Mouse (Mus musculus): ENCODE measurements at regions not wholly inside any gene's neighbourhood (a gene's known extent, or its start where the extent isn't known, plus 50 kb on each side); places are given as distances from the start of the nearest gene placed in this dataset.
"Not testable (repeated sequence)": the region's sequence is repeated elsewhere in the genome, so short reads cannot be mapped to it uniquely, and the experiment has no call there.

GRCm38 (mm10) chr7:36229031-36229430 lies 426.2 kb upstream of the Zfp507 start:
- no peak for ATAC-seq (replicated peaks; ENCODE audit: poor library complexity, severe bottlenecking)

- no peak for ATAC-seq (replicated peaks; ENCODE audit: poor library complexity, severe bottlenecking)
Observed at GRCm38 (mm10) chr7:36224416-36224815, 421.6 kb upstream of the Zfp507 start.

DNA sequence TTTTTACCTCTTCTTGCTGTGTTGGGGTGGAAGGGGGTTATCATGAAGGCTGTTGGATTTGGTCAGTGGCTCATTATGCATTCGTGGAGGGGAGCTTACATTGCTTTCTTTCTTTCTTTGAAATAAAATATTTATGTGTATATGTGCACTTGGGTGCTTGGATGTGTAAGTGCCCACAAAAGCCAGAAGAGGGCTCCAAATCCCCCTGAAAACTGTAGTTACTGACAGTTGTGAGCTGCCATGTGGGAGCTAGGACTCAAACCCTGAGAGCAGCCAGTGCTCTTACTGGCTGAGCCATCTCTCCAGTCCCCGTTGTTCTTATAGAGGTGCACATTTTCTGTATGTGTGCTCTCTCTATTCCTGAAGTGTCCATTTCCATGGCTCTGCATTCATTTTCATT lies 415.6 kb upstream of the Zfp507 start:
- ATAC-seq (replicated peaks; ENCODE audit: poor library complexity, severe bottlenecking) = no peak

GRCm38 (mm10) chr7:36210034-36210433 lies 407.2 kb upstream of the Zfp507 start:
- ATAC-seq (replicated peaks; ENCODE audit: poor library complexity, severe bottlenecking) = no peak

DNA sequence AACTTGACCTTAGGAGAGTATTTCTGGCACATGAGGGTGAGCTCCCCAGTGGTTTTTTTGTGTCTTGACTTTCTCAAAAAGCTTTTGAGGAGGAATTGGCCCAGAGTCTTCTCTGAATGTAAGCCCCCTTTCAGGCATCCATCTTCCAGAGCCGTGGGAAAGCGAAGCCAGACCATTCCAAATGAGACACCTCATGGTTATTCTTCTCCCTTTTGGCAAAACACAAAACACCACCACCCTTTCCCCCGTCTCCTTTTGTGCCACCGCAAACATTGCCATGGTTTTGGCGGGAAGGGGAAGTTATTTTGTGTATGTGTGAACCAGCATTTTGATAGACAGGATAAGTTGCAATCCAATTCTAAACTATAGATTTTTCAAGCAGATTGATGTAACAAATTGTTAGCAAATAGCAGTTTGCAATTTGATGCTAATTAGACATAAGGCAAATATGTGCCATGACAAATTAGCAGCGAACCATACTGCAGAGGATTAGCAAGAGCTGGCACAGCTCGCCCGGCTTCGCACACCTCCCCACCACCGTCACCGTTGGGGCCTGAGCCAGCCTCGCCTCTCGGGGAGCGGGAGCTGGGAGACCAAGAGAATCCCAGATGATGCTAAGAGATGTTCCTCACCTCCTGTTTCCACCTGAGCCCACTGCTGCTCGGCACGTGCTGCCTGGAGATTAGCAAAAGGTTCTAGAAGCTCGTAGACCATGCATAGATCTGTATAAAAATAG lies 404.9 kb upstream of the Zfp507 start:
- no peak for ATAC-seq (replicated peaks; ENCODE audit: poor library complexity, severe bottlenecking)

- no peak for ATAC-seq (replicated peaks; ENCODE audit: poor library complexity, severe bottlenecking)
Observed at GRCm38 (mm10) chr7:36198091-36198700, 395.4 kb upstream of the Zfp507 start.

- no peak for ATAC-seq (replicated peaks; ENCODE audit: poor library complexity, severe bottlenecking)
Observed at GRCm38 (mm10) chr7:36196154-36196720, 393.4 kb upstream of the Zfp507 start.

DNA sequence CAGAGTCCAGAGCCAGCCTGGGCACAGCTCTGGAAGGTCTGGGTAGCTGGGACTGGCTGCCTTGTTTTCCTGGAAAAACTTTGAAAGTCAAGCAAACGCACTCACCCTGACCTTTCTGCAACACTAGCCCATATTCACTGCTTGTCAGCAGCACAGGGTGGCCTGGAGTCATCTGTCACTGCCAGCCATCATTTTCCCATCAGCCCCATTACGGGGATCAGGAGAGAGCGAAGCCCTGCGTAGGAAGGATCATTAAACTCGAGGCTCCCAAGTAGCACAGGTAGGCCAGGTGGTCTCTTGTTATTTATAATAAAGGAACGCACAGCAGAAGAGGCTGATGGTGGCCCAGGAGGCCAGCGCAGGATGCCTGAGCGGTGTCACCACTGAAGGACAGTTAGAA lies 389.8 kb upstream of the Zfp507 start:
- ATAC-seq (replicated peaks; ENCODE audit: poor library complexity, severe bottlenecking) = no peak

DNA sequence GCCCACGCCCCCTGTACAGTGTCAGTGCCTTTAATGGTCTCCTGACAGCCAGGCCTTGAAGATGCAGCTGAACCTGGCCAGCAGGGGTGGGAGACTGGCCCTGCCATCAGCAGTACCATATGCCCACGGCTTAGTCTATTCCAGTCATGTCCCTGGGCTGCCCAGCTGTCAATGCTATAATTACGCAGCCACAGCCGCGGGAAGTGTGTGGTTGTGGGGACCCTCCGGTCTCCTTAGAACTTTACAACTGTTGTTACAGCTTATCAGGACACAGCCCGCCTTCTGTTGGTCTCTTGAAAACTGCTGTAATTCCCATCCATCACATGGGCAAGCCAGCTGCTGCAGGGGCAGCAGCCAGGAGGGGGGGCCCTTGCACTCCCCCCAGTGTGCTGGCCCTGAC lies 375.1 kb upstream of the Zfp507 start:
- ATAC-seq (replicated peaks; ENCODE audit: poor library complexity, severe bottlenecking) = no peak

DNA sequence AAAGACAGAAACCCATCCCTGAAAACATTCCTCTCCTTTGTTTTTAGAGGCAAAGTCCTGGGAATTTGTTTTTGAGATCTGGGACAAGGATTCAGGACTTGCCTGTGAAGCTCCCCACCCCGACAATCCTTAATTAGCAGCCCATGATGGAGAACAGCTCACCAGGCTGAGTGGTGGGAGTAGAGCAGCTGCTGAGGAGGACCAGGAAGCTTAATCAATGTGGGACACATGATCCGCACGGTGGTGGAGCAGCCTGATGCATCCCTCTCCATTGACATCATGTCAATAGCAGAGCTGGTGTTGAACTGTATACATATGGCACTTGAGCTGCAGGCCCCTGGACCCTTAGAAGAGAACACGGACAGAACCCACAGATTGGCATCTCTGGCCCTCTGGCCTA lies 372.5 kb upstream of the Zfp507 start:
- ATAC-seq (replicated peaks; ENCODE audit: poor library complexity, severe bottlenecking) = no peak

GRCm38 (mm10) chr7:36172511-36172910 lies 369.7 kb upstream of the Zfp507 start:
- not testable (repeated sequence) for ATAC-seq (replicated peaks; ENCODE audit: poor library complexity, severe bottlenecking)

DNA sequence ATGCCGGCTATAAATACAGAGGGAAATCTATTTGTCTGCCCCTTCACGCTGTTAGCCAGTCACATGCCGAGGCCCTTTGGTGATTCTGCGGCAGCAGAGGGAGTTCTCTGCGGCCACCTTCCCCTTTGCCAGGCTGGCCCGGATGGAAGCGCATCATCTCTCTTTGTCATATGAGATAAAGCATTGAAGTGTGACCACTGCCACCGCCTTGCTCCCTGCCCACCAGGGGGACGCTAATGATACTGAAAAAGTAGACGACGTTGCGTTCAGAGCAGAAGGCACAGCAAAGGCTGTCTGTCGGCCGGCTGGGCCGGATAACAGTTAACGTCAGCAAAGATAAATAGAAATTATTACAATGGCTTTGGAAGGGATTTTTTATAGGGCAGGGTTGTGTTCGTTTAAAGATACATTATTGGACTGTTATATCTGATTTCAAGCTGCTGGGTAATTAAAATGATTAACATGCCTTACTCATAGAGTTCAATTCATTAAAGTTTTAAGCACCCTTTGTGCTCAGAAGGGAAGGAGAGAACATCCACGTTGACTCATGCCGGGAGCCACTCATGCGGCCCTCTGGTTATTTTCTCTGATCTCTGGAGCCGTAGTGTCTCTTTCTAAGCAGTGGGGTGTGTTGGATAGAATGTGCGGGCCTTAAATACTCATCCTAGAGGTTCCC lies 354.6 kb upstream of the Zfp507 start:
- ATAC-seq (replicated peaks; ENCODE audit: poor library complexity, severe bottlenecking) = no peak

GRCm38 (mm10) chr7:36156595-36156994 lies 353.8 kb upstream of the Zfp507 start:
- no peak for ATAC-seq (replicated peaks; ENCODE audit: poor library complexity, severe bottlenecking)

DNA sequence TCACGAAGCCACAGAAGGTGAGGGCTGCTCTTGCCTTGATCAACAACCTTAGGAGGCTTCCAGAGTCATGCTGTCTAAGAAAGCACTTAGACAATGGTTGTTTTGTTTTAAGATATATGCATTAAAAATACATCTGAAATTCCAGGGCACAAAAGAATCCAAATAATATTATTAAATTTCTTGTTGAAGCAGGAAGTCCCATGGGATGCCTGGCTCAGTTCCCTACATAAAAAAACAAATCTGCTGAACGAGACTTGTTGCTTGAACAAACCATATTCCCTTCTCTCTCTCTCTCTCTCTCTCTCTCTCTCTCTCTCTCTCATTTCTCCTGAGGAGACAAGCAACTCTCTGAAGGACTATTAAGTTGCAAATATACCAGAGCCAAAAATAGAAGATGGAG lies 352.8 kb upstream of the Zfp507 start:
- ATAC-seq (replicated peaks; ENCODE audit: poor library complexity, severe bottlenecking) = no peak

DNA sequence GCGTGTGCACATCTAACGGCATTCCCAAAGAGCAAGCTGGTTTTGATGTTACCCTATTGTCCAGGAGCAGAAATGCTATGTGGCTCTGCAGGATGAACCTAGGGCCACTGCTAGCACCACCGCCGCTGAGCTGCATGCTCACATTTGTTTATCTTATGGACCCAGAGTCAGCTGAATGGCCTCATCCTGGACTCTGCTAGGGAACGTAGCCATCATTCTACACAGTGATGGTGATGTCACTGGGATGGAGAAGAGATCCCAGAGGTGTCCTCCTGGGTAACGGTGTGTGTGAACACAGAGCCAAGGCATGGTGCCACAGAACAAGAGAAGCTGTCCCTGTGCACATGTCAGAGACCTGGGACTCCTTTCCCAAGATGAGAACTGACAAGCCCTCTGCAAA lies 352.4 kb upstream of the Zfp507 start:
- ATAC-seq (replicated peaks; ENCODE audit: poor library complexity, severe bottlenecking) = no peak

- no peak for ATAC-seq (replicated peaks; ENCODE audit: poor library complexity, severe bottlenecking)
Observed at GRCm38 (mm10) chr7:36150871-36151560, 348.2 kb upstream of the Zfp507 start.

DNA sequence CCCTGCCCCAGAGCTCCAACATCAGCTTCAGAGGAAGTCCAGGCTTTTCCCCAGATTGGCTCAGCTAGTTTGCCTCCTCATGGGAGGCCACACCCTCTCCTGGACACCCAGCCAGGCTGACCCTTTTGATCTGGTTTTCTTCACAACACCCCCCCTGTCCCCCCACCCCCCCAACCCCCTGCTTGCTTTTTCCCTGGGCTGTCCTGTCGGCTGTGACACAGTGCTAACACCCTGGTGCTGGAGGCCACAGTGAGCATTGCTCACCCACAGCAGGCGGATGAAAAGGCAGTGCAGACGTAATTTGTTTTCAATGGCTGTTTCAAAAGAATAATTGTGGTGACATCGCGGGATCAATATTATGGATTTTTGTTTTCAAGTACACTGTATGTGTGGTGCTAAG lies 333.8 kb upstream of the Zfp507 start:
- ATAC-seq (replicated peaks; ENCODE audit: poor library complexity, severe bottlenecking) = no peak

GRCm38 (mm10) chr7:36134557-36134956 lies 331.8 kb upstream of the Zfp507 start:
- ATAC-seq (replicated peaks; ENCODE audit: poor library complexity, severe bottlenecking) = no peak

- no peak for ATAC-seq (replicated peaks; ENCODE audit: poor library complexity, severe bottlenecking)
Observed at GRCm38 (mm10) chr7:36133658-36134143, 330.9 kb upstream of the Zfp507 start.

GRCm38 (mm10) chr7:36133026-36133425 lies 330.2 kb upstream of the Zfp507 start:
- no peak for ATAC-seq (replicated peaks; ENCODE audit: poor library complexity, severe bottlenecking)

- no peak for ATAC-seq (replicated peaks; ENCODE audit: poor library complexity, severe bottlenecking)
Observed at GRCm38 (mm10) chr7:36132569-36132968, 329.8 kb upstream of the Zfp507 start.
